Mouse (Mus musculus) lung, adult 2 months (tissue): Measurements from ENCODE around the gene Olfr765.
"Not testable (repeated sequence)": the region's sequence is repeated elsewhere in the genome, so short reads cannot be mapped to it uniquely, and the experiment has no call there.

ENCODE experiments used
- CTCF ChIP-seq: fragments of 200-500 bp; IDR thresholded peaks from 2 replicates; pipeline ENCODE4 v1.5.1; 2011; ENCODE audit warnings: mild to moderate bottlenecking, low read length, control low read depth; ENCODE audit not compliant: insufficient read depth
- POLR2A ChIP-seq: fragments of 200-500 bp; IDR thresholded peaks from 2 replicates; pipeline ENCODE4 v1.6.1; 2011; ENCODE audit warnings: low read depth, mild to moderate bottlenecking, control low read depth, low read length, borderline replicate concordance; ENCODE audit errors: extremely low read depth

- not testable (repeated sequence) for TF ChIP-seq POLR2A, CTCF
Measured at GRCm38 (mm10) chr10:129049898-129050297, at the start of gene Olfr765.
